Mouse (Mus musculus): Measurements from ENCODE around the gene Hmgb2. TPM values are rescaled to one million over a fixed set of nuclear protein-coding genes. Genes with fewer than 3 reads are reported as not detected.
A peak's percentile ranks its signal among the peaks of the same experiment; 100 is the strongest.

Hmgb2 gene
- 204 and 283 TPM in 2 replicates for polyA plus RNA-seq (2015; fragmentation: Nextera tagmentation; extraction: Ambion mirVana)

DNA sequence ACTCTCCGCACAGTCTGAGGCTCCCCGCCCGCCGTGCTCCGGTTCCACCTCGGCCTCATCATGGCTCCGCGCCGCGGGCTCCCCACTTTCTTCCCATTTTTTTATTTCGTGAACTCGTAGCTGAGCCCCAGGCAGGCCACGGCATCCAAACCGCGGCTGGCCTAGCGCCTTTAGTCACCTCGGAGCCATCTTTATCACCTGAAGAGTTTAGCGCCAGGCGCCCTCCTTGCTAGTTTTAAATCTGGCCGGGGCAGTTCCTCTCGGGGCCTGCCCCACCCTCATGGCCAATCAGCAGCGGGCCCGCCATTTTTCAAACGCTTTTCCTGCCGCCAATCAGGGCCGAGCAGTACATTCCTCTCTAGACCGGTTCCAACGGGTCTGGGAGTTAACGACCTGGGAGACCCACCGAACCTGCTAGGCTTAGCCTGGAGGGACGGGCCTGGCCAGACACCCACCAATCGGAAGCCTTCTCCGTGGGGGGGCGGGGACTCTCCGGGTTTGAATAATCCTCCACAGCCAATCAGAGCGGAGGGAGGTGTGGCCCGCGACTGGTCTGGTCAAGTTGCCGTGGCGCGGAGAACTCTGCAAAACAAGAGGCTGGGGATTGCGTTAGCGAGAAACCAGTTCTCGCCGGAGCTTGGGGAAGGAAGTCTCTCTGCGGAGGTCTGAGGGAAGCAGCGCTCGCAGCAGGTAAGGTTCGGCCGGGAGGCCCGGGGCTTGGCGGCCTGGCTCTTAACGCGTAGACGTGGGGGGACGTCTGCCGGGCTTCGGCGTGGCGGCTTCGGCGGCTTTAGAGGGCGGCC, at the start of gene Hmgb2:
Gene Hmgb2, plus strand, starts transcription at position 592 of the 803 bp plus-strand sequence.
- Histone ChIP-seq H3K27me3 (no peaks in the 10 kb centered on the region), H3K9me3 (replicated peaks) (no peaks in the 10 kb centered on the region), H3K36me3 (replicated peaks) (peaks cover 33% of the 10 kb centered on the region), H3K27ac (replicated peaks) (peak within 1 kb of the TSS; percentile 100), H3K4me1 (replicated peaks) (peaks cover 33% of the 10 kb centered on the region), H3K9ac (peak within 1 kb of the TSS; percentile 99), H3K4me3 (replicated peaks) (peak within 1 kb of the TSS; percentile 95), H3K4me2 (peak within 1 kb of the TSS; percentile 92)
- peak; percentile 99 for ATAC-seq (ENCODE audit: insufficient read depth)
- WGBS (ENCODE audit: insufficient replicate concordance), result under 1% methylated on average over 63 of the region's 63 CpGs

DNA sequence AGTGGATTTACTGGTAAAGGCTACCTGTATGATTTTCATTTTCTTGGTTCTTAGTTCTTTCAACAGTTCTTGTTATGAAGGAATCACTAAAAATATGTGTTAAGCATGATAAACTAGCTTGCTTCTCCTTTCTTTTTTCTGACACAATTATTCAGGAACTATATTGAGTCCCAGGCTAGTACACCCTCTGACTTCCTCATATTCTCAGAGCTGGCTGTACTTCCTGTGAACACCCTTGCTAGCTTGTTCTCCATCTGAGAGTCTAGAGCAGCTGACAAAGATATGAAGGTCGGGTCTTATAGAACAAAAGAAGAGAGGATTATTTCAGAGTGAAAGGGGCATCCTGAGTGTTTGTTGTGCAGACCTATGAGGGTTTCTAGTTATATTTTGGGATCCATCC, 48.9 kb upstream of the Hmgb2 start:
- H3K36me3 ChIP-seq (replicated peaks), result no peaks in the 10 kb centered on the region
- WGBS (ENCODE audit: insufficient replicate concordance), result 4% methylated on average over 1 of the region's 1 CpGs
- no peak overlapping the region for H3K27ac ChIP-seq (replicated peaks)
- no peak overlapping the region for H3K9ac ChIP-seq
- no peaks in the 10 kb centered on the region for H3K27me3 ChIP-seq
- H3K4me3 ChIP-seq (replicated peaks), result no peak overlapping the region
- H3K4me2 ChIP-seq, result no peak overlapping the region
- no peaks in the 10 kb centered on the region for H3K4me1 ChIP-seq (replicated peaks)
- H3K9me3 ChIP-seq (replicated peaks), result no peaks in the 10 kb centered on the region
- ATAC-seq (ENCODE audit: insufficient read depth), result no peak

DNA sequence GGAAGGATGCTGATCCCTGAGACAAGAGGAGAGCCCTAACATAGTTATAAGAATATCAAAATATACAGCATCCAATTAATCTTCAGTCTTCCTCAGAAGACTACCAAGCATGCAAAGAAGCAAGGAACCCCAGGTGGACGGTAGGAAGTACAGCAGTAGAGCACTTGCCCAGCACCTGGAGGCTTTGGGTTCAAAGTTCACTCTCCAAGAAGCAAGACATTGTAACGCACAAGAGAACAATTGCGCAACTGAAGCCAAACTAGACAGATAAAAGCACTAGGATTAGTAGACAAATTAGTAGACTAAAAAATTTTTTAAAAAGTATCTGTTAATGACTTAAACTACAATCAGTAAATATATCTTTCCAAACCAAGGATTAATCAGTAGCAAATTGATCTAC, 48.0 kb upstream of the Hmgb2 start:
- 78% methylated on average over 3 of the region's 3 CpGs for WGBS (ENCODE audit: insufficient replicate concordance)
- no peak overlapping the region for H3K27ac ChIP-seq (replicated peaks)
- H3K4me3 ChIP-seq (replicated peaks), result no peak overlapping the region
- no peaks in the 10 kb centered on the region for H3K4me1 ChIP-seq (replicated peaks)
- no peak for ATAC-seq (ENCODE audit: insufficient read depth)
- no peaks in the 10 kb centered on the region for H3K27me3 ChIP-seq
- no peak overlapping the region for H3K9ac ChIP-seq
- no peaks in the 10 kb centered on the region for H3K9me3 ChIP-seq (replicated peaks)
- no peaks in the 10 kb centered on the region for H3K36me3 ChIP-seq (replicated peaks)
- no peak overlapping the region for H3K4me2 ChIP-seq

DNA sequence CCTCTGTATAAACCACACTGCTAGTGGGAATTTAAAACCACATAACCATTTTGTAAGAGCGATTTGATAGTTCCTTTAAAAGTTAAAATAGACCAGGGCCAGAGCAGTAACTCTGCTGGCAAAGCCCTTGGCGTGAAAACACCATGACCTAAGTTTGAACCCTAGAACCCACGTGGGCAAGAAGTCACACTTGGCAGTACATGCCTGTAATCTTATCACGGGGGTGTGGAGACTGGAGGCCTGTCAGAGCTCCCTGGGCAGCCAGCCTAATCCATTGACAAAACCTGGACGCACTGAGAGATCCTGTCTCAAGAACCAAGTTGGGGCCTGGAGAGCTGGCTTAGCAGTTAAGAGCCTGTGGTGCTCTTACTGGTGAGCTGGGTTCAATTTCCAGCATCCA, 43.1 kb upstream of the Hmgb2 start:
- no peak for ATAC-seq (ENCODE audit: insufficient read depth)
- no peak overlapping the region for H3K4me2 ChIP-seq
- H3K36me3 ChIP-seq (replicated peaks), result no peaks in the 10 kb centered on the region
- H3K9me3 ChIP-seq (replicated peaks), result no peaks in the 10 kb centered on the region
- 40% methylated on average over 5 of the region's 5 CpGs for WGBS (ENCODE audit: insufficient replicate concordance)
- no peak overlapping the region for H3K9ac ChIP-seq
- no peaks in the 10 kb centered on the region for H3K27me3 ChIP-seq
- H3K27ac ChIP-seq (replicated peaks), result no peak overlapping the region
- H3K4me1 ChIP-seq (replicated peaks), result no peaks in the 10 kb centered on the region
- H3K4me3 ChIP-seq (replicated peaks), result no peak overlapping the region

DNA sequence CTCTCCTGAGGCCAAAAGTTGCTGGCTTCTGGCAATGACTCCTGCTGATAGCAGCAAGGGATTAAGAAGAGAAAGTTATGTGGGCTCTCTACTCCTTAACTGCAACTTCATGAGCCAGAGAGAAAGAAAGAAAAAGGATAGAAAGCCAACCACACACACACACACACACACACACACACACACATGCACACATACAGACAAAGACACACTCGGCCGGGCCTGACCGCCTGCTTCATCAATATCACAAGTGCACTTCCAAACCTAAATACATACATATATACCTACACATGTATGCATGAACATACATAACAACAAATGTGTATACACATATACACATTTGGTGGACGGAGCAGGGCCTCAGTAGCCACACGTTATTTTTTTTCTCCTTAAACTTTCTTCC, 40.8 kb upstream of the Hmgb2 start:
- Histone ChIP-seq H3K9ac (no peak overlapping the region), H3K4me1 (replicated peaks) (no peaks in the 10 kb centered on the region), H3K27ac (replicated peaks) (no peak overlapping the region), H3K4me2 (no peak overlapping the region), H3K9me3 (replicated peaks) (no peaks in the 10 kb centered on the region), H3K27me3 (no peaks in the 10 kb centered on the region), H3K36me3 (replicated peaks) (no peaks in the 10 kb centered on the region), H3K4me3 (replicated peaks) (no peak overlapping the region)
- 73% methylated on average over 5 of the region's 5 CpGs for WGBS (ENCODE audit: insufficient replicate concordance)
- ATAC-seq (ENCODE audit: insufficient read depth), result no peak

DNA sequence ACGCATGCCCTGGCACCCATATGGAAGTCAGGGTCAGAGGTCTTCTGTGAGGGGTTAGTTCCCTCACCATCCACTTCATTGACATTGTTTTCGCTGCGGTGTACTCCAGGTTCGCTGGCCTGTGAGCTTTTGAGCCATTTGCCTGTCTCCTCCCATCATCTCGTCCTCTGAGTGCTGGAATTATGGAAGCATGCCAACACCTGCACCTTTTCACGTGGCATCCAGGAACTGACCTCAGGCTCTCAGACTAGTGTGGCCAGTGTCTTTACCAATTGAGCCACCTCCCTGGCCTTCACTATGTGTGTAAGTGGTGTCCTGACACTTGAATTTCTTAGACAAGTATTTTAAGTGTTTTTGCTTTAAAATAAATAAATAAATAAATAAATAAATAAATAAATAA, 38.0 kb upstream of the Hmgb2 start:
- ATAC-seq (ENCODE audit: insufficient read depth), result no peak
- H3K27ac ChIP-seq (replicated peaks), result no peak overlapping the region
- no peaks in the 10 kb centered on the region for H3K36me3 ChIP-seq (replicated peaks)
- no peak overlapping the region for H3K9ac ChIP-seq
- no peaks in the 10 kb centered on the region for H3K9me3 ChIP-seq (replicated peaks)
- H3K4me2 ChIP-seq, result no peak overlapping the region
- H3K27me3 ChIP-seq, result no peaks in the 10 kb centered on the region
- no peaks in the 10 kb centered on the region for H3K4me1 ChIP-seq (replicated peaks)
- no peak overlapping the region for H3K4me3 ChIP-seq (replicated peaks)
- 53% methylated on average over 6 of the region's 6 CpGs for WGBS (ENCODE audit: insufficient replicate concordance)

DNA sequence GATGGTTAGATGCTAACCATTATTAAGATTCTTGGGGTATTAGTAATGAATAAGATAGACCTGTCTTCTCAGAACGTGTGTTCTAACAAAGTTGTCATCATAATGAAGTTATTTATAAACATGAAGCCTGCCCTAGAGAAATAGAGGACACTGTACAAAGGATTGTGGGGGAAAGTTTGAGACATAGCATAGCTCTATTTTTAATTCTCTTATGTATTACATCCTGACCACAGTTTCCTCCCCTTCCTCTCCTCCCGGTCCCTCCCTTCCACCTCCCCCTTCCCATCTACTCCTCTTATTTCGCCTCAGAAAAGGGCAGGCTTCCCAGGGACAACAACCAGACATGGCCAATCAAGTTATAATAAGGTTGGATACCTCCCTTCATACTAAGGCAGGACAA, 33.3 kb upstream of the Hmgb2 start:
- WGBS (ENCODE audit: insufficient replicate concordance), result 26% methylated on average over 3 of the region's 3 CpGs

DNA sequence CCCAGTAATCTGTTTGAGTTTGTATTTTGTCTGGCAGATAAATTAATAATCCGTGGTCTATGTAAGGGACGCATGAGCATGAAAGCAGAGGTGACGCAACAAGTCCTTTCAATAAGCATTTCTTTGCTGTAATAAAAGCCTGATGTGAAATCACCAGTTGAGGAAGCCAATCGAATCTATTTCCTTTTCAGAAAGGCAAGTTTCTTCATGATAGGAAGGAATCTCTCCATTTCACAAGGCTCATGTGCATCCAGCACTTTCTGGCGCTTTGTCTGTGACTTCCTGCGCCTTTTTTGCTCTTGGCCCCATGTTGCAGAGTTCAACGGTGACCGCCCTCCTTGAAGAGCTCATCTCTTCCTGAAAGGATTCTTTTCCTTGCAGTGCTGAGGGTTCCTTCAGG, 32.0 kb upstream of the Hmgb2 start:
- H3K27ac ChIP-seq (replicated peaks), result no peak overlapping the region
- H3K4me2 ChIP-seq, result no peak overlapping the region
- no peak overlapping the region for H3K9ac ChIP-seq
- no peak for ATAC-seq (ENCODE audit: insufficient read depth)
- no peak overlapping the region for H3K4me3 ChIP-seq (replicated peaks)
- H3K4me1 ChIP-seq (replicated peaks), result no peaks in the 10 kb centered on the region
- H3K27me3 ChIP-seq, result no peaks in the 10 kb centered on the region
- H3K9me3 ChIP-seq (replicated peaks), result no peaks in the 10 kb centered on the region
- H3K36me3 ChIP-seq (replicated peaks), result peaks cover 13% of the 10 kb centered on the region
- 75% methylated on average over 8 of the region's 8 CpGs for WGBS (ENCODE audit: insufficient replicate concordance)

More for the DNA sequence above, 33.3 kb upstream of the Hmgb2 start:
- Histone ChIP-seq H3K27ac (replicated peaks) (no peak overlapping the region), H3K4me3 (replicated peaks) (no peak overlapping the region), H3K9ac (no peak overlapping the region), H3K4me2 (no peak overlapping the region), H3K36me3 (replicated peaks) (peaks cover 13% of the 10 kb centered on the region), H3K4me1 (replicated peaks) (no peaks in the 10 kb centered on the region), H3K9me3 (replicated peaks) (no peaks in the 10 kb centered on the region), H3K27me3 (no peaks in the 10 kb centered on the region)
- ATAC-seq (ENCODE audit: insufficient read depth), result no peak

DNA sequence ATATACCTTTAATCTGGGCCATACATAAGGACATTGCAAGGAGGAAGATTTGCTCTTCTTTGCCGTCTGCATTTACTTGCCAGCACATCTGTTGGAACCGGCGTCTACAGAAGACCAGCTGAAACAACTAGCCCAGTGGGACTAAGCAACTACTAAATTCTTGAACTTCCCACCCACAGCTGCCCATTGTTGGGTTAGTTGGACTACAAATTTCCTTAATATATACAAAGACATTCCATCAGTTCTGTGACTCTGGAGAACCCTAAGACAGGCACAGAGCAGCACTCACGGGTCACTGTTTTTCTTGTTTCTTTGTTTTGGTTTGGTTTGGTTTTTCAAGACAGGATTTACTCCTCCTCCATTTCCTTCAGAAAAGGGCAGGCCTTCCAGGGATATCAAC, 31.1 kb upstream of the Hmgb2 start:
- H3K4me3 ChIP-seq (replicated peaks), result no peak overlapping the region
- H3K36me3 ChIP-seq (replicated peaks), result peaks cover 13% of the 10 kb centered on the region
- no peaks in the 10 kb centered on the region for H3K27me3 ChIP-seq
- WGBS (ENCODE audit: insufficient replicate concordance), result 66% methylated on average over 4 of the region's 4 CpGs
- H3K4me2 ChIP-seq, result no peak overlapping the region
- peaks cover 4% of the 10 kb centered on the region for H3K4me1 ChIP-seq (replicated peaks)
- no peak overlapping the region for H3K27ac ChIP-seq (replicated peaks)
- H3K9ac ChIP-seq, result no peak overlapping the region
- no peaks in the 10 kb centered on the region for H3K9me3 ChIP-seq (replicated peaks)
- no peak for ATAC-seq (ENCODE audit: insufficient read depth)

DNA sequence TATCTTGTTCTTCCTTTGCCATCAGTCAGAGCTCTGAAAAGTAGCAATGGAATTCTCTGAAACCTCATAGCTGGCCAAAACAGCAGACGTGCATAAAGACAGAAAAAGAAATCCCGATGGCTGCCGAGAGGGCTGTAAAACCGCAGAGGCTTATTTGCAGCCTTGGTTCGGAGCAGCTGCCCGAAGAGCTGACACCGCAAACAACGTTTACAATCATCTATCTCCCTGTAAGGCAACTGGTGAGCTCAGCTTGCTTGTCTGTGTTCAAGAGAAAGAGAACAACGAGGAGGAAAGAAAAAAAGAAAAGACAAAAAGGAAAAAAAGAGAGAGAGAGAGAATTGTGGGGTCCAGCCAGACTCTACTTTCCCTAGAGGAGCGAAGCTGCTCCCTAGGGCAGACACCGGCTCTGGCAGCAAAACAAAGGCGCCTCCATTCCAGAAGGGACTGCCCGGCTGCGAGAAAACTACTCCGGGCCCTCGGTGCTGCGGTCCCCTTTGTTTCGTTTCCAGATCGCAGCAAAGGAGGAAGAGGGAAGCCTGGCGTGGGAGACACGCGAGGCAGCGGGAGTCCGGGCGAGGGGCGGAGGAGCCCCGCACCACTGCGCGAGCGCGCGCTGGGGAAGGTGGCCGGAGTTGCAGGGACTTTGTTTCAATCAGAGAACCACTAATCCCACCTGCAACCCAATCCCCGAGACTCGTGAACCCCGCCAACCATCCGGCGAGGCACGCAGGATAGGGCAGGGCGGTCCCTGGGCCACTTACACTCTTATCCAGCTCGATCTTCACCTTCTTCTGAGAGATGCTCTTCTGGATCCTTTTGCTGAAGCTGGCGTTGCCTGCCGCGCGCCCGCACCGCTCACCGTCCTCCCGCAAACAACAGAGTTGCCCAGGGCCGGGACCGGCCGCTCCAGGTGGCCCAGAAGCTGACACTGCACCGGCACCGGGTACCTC, 24.9 kb upstream of the Hmgb2 start:
- peak; percentile 55 for ATAC-seq (ENCODE audit: insufficient read depth)
- peak overlapping the region; percentile 89 for H3K9ac ChIP-seq
- no peaks in the 10 kb centered on the region for H3K27me3 ChIP-seq
- peaks cover 10% of the 10 kb centered on the region for H3K36me3 ChIP-seq (replicated peaks)
- peak overlapping the region; percentile 97 for H3K4me3 ChIP-seq (replicated peaks)
- H3K4me2 ChIP-seq, result peak overlapping the region; percentile 97
- H3K9me3 ChIP-seq (replicated peaks), result no peaks in the 10 kb centered on the region
- under 1% methylated on average over 54 of the region's 54 CpGs for WGBS (ENCODE audit: insufficient replicate concordance)
- H3K4me1 ChIP-seq (replicated peaks), result peaks cover 31% of the 10 kb centered on the region
- H3K27ac ChIP-seq (replicated peaks), result peak overlapping the region; percentile 96
